ENCODE assay signal across 8 mouse cellular contexts in genomic region chr6:113530932-113531839, GRCm38 (mm10). TPM values are rescaled to one million over a fixed set of nuclear protein-coding genes. Genes with fewer than 3 reads are reported as not detected.
A peak's percentile ranks its signal among the peaks of the same experiment; 100 is the strongest.
DNase-seq lines count a peak whose midpoint lies in the region; ATAC-seq and TF ChIP-seq lines count a peak whose summit lies in the region.

Emc3 (minus strand) TSS chr6:113531652.
Fancd2 (plus strand) TSS chr6:113531682.

- H3K27me3 ChIP-seq in ES-Bruce4 (ENCODE audit: control insufficient read depth, insufficient read depth, low read length, poor library complexity, severe bottlenecking): no peaks in the 10 kb centered on the region
- no peaks in the 10 kb centered on the region for H3K27me3 ChIP-seq in forebrain, embryonic 13.5 days
- H3K27me3 ChIP-seq in liver, embryonic 15.5 days: no peaks in the 10 kb centered on the region
- no peaks in the 10 kb centered on the region for H3K27me3 ChIP-seq in neural tube, embryonic 11.5 days (ENCODE audit: control insufficient read depth, insufficient read depth, low read length)
- no peaks in the 10 kb centered on the region for H3K27me3 ChIP-seq in stomach, embryonic 16.5 days (ENCODE audit: control insufficient read depth, insufficient read depth, low read length)

- peak; percentile 49 for TF ChIP-seq POLR2A in ES-Bruce4 (IDR thresholded peaks at IDR 0.05; ENCODE audit: insufficient read depth, low read length)

- H3K4me1 ChIP-seq in ES-Bruce4 (ENCODE audit: control insufficient read depth, insufficient read depth, low read length): no peaks in the 10 kb centered on the region
- H3K4me1 ChIP-seq in forebrain, embryonic 13.5 days: peaks cover 27% of the 10 kb centered on the region
- peaks cover 25% of the 10 kb centered on the region for H3K4me1 ChIP-seq in liver, embryonic 15.5 days (replicated peaks)
- H3K4me1 ChIP-seq in neural tube, embryonic 11.5 days (ENCODE audit: control insufficient read depth, insufficient read depth, low read length): peaks cover 9% of the 10 kb centered on the region
- H3K4me1 ChIP-seq in stomach, embryonic 16.5 days (ENCODE audit: control insufficient read depth, insufficient read depth, low read length): peaks cover 18% of the 10 kb centered on the region

- H3K4me3 ChIP-seq in ES-Bruce4 (ENCODE audit: low read depth, low read length): peak within 1 kb of the TSS; percentile 100
- peak within 1 kb of the TSS; percentile 66 for H3K4me3 ChIP-seq in forebrain, embryonic 13.5 days
- peak within 1 kb of the TSS; percentile 90 for H3K4me3 ChIP-seq in liver, embryonic 15.5 days (replicated peaks)
- peak within 1 kb of the TSS; percentile 90 for H3K4me3 ChIP-seq in neural tube, embryonic 11.5 days (ENCODE audit: low read depth, low read length)
- peak within 1 kb of the TSS; percentile 82 for H3K4me3 ChIP-seq in stomach, embryonic 16.5 days (replicated peaks; ENCODE audit: low read length)

- intact Hi-C loops in heart, postnatal 10 days (cut with DNase I): loop anchor here (1.0 kb wide), 1 partner anchor 48 kb away; the partner anchor contains the start of gene Creld1

- H3K4me2 ChIP-seq in forebrain, embryonic 13.5 days: peak within 1 kb of the TSS; percentile 67
- H3K4me2 ChIP-seq in liver, embryonic 15.5 days: peak within 1 kb of the TSS; percentile 77
- H3K4me2 ChIP-seq in neural tube, embryonic 11.5 days (ENCODE audit: low read depth): peak within 1 kb of the TSS; percentile 59
- peak within 1 kb of the TSS; percentile 68 for H3K4me2 ChIP-seq in stomach, embryonic 16.5 days (ENCODE audit: low read depth, low read length)

- peak; percentile 87 for DNase-seq in c-Kit-positive CD71-positive TER-119-positive erythroid progenitor cells, embryonic 14.5 days (ENCODE audit: low spot score)
- peak; percentile 95 to 97 for DNase-seq in heart, postnatal 10 days
- peak; percentile 95 to 97 for DNase-seq in kidney, postnatal 4 days
- peak; percentile 96 for DNase-seq in neural tube, embryonic 11.5 days (ENCODE audit: low spot score)

- WGBS in forebrain, embryonic 13.5 days: under 1% methylated on average over 47 of the region's 47 CpGs
- WGBS in liver, embryonic 15.5 days (ENCODE audit: insufficient replicate concordance): under 1% methylated on average over 47 of the region's 47 CpGs
- WGBS in neural tube, embryonic 11.5 days: 1% methylated on average over 47 of the region's 47 CpGs
- under 1% methylated on average over 47 of the region's 47 CpGs for WGBS in stomach, embryonic 16.5 days

- no peak for TF ChIP-seq CTCF in ES-Bruce4 (IDR thresholded peaks at IDR 0.05; ENCODE audit: low read depth, low read length)

- TF ChIP-seq EP300 in ES-Bruce4 (IDR thresholded peaks at IDR 0.05; ENCODE audit: insufficient read depth, low read depth, low read length): 0 out of 2 replicates have a peak, but pooled peaks have one; percentile 28

- peaks cover 13% of the 10 kb centered on the region for H3K36me3 ChIP-seq in ES-Bruce4 (ENCODE audit: control insufficient read depth, insufficient read depth, low read length, poor library complexity, severe bottlenecking)
- peaks cover 11% of the 10 kb centered on the region; the same call in 1 of the 2 replicates for H3K36me3 ChIP-seq in forebrain, embryonic 13.5 days (ENCODE audit: poor library complexity, severe bottlenecking)
- H3K36me3 ChIP-seq in liver, embryonic 15.5 days (replicated peaks): peaks cover 21% of the 10 kb centered on the region
- H3K36me3 ChIP-seq in neural tube, embryonic 11.5 days (ENCODE audit: control insufficient read depth, insufficient read depth, low read length): no peaks in the 10 kb centered on the region
- H3K36me3 ChIP-seq in stomach, embryonic 16.5 days (ENCODE audit: control insufficient read depth, insufficient read depth, low read length): no peaks in the 10 kb centered on the region

- H3K27ac ChIP-seq in ES-Bruce4 (ENCODE audit: insufficient read depth, low read length): no peak within 1 kb of the TSS
- no peak within 1 kb of the TSS for H3K27ac ChIP-seq in forebrain, embryonic 13.5 days
- H3K27ac ChIP-seq in liver, embryonic 15.5 days (replicated peaks): peak within 1 kb of the TSS; percentile 83
- H3K27ac ChIP-seq in neural tube, embryonic 11.5 days (ENCODE audit: low read depth, low read length): peak within 1 kb of the TSS; percentile 49; the same call in 1 of the 2 replicates
- peak within 1 kb of the TSS; percentile 72; the same call in 1 of the 2 replicates for H3K27ac ChIP-seq in stomach, embryonic 16.5 days (ENCODE audit: low read length)

- no peaks in the 10 kb centered on the region for H3K9me3 ChIP-seq in ES-Bruce4 (replicated peaks; ENCODE audit: control insufficient read depth, insufficient read depth, low read length, poor library complexity, severe bottlenecking)
- no peaks in the 10 kb centered on the region for H3K9me3 ChIP-seq in forebrain, embryonic 13.5 days (replicated peaks)
- no peaks in the 10 kb centered on the region for H3K9me3 ChIP-seq in liver, embryonic 15.5 days (replicated peaks)
- no peaks in the 10 kb centered on the region for H3K9me3 ChIP-seq in neural tube, embryonic 11.5 days (ENCODE audit: control insufficient read depth, low read length)
- no peaks in the 10 kb centered on the region for H3K9me3 ChIP-seq in stomach, embryonic 16.5 days (replicated peaks; ENCODE audit: control insufficient read depth, low read length)

- peak; percentile 97 for ATAC-seq in forebrain, embryonic 13.5 days
- ATAC-seq in liver, embryonic 15.5 days (ENCODE audit: insufficient read depth): peak; percentile 88
- peak; percentile 81 for ATAC-seq in neural tube, embryonic 11.5 days (ENCODE audit: insufficient read depth, low FRiP score, low TSS enrichment)
- peak; percentile 76 for ATAC-seq in stomach, embryonic 16.5 days (ENCODE audit: insufficient read depth, low FRiP score)

- H3K9ac ChIP-seq in ES-Bruce4 (ENCODE audit: low read depth, poor library complexity, severe bottlenecking): peak within 1 kb of the TSS; percentile 52
- H3K9ac ChIP-seq in forebrain, embryonic 13.5 days: peak within 1 kb of the TSS; percentile 82
- H3K9ac ChIP-seq in liver, embryonic 15.5 days: peak within 1 kb of the TSS; percentile 75
- peak within 1 kb of the TSS; percentile 88 for H3K9ac ChIP-seq in neural tube, embryonic 11.5 days (ENCODE audit: low read length)
- H3K9ac ChIP-seq in stomach, embryonic 16.5 days (ENCODE audit: low read length): peak within 1 kb of the TSS; percentile 86

RNA-seq across cellular contexts. Expression of gene Emc3, which starts in this region (rescaled TPM):
- polyA plus RNA-seq in ES-Bruce4 (2011; ENCODE audit: insufficient read depth, insufficient read length, low read depth, missing spikeins): 28.4 and 33.5 TPM in 2 replicates
- 84.7 and 87.8 TPM in 2 replicates for polyA plus RNA-seq in forebrain, embryonic 13.5 days (2015; fragmentation: Nextera tagmentation; extraction: Ambion mirVana)
- 10 to 100 TPM; 62.2 to 64.0 TPM for total RNA-seq in heart, postnatal 10 days (2021)
- polyA plus RNA-seq in liver, embryonic 15.5 days (2015; fragmentation: Nextera tagmentation; extraction: Ambion mirVana): 40.9 and 41.2 TPM in 2 replicates
- 82.4 and 89.4 TPM in 2 replicates for polyA plus RNA-seq in neural tube, embryonic 11.5 days (2014; fragmentation: Nextera tagmentation; extraction: Ambion mirVana)
- polyA plus RNA-seq in stomach, embryonic 16.5 days (2015; fragmentation: Nextera tagmentation; extraction: Ambion mirVana): 97.6 and 99.6 TPM in 2 replicates

RNA-seq across cellular contexts. Expression of gene Fancd2, which starts in this region (rescaled TPM):
- polyA plus RNA-seq in ES-Bruce4 (2011; ENCODE audit: insufficient read depth, insufficient read length, low read depth, missing spikeins): 76.2 and 85.4 TPM in 2 replicates
- polyA plus RNA-seq in forebrain, embryonic 13.5 days (2015; fragmentation: Nextera tagmentation; extraction: Ambion mirVana): 11.9 and 14.1 TPM in 2 replicates
- total RNA-seq in heart, postnatal 10 days (2021): 1 to 10 TPM; 3.0 to 3.6 TPM
- polyA plus RNA-seq in liver, embryonic 15.5 days (2015; fragmentation: Nextera tagmentation; extraction: Ambion mirVana): 7.5 and 8.4 TPM in 2 replicates
- 13.6 and 15.7 TPM in 2 replicates for polyA plus RNA-seq in neural tube, embryonic 11.5 days (2014; fragmentation: Nextera tagmentation; extraction: Ambion mirVana)
- polyA plus RNA-seq in stomach, embryonic 16.5 days (2015; fragmentation: Nextera tagmentation; extraction: Ambion mirVana): 7.8 and 8.8 TPM in 2 replicates

Comparison
In these comparisons a context has a peak if more than half of its experiments do, and no peak if none do; other contexts are left out.
1. H3K27ac ChIP-seq: peak in liver, embryonic 15.5 days (single experiment), neural tube, embryonic 11.5 days (single experiment) and stomach, embryonic 16.5 days (single experiment); none in ES-Bruce4 (single experiment) and forebrain, embryonic 13.5 days (single experiment).
2. Peak in every context shown above with its lines, with median percentiles within 50 percentile points of each other: H3K4me3 ChIP-seq, H3K9ac ChIP-seq, DNase-seq, ATAC-seq and H3K4me2 ChIP-seq.